Mouse (Mus musculus): ENCODE measurements around the gene Dennd6b. TPM values are rescaled to one million over a fixed set of nuclear protein-coding genes. Genes with fewer than 3 reads are reported as not detected.

Dennd6b gene
- total RNA-seq, 1 experiment from 2014 or later = 5.0 TPM

- no peak for DNase-seq
Measured at GRCm38 (mm10) chr15:89181561-89182270, 14.6 kb downstream of the Dennd6b start.

GRCm38 (mm10) chr15:89180571-89181229 is 15.6 kb downstream of the Dennd6b start, which contains the start of gene Plxnb2:
TSS of gene Plxnb2 (minus strand) at chr15:89180788.
- peak; percentile 90 for DNase-seq

GRCm38 (mm10) chr15:89180081-89180541 is 16.2 kb downstream of the Dennd6b start:
- peak; percentile 63 for DNase-seq

- DNase-seq = no peak
Measured at GRCm38 (mm10) chr15:89179630-89179964, 16.7 kb downstream of the Dennd6b start.

GRCm38 (mm10) chr15:89178954-89179629 is 17.2 kb downstream of the Dennd6b start:
- peak; percentile 92 for DNase-seq

- DNase-seq = peak; percentile 16
Measured at GRCm38 (mm10) chr15:89178260-89178860, 17.9 kb downstream of the Dennd6b start.

- DNase-seq = no peak
Measured at GRCm38 (mm10) chr15:89177576-89178259, 18.6 kb downstream of the Dennd6b start.

- peak; percentile 94 for DNase-seq
Measured at GRCm38 (mm10) chr15:89177121-89177520, 19.2 kb downstream of the Dennd6b start.

GRCm38 (mm10) chr15:89175411-89176155 is 20.7 kb downstream of the Dennd6b start:
- no peak for DNase-seq

- DNase-seq = no peak
Measured at GRCm38 (mm10) chr15:89174889-89175339, 21.4 kb downstream of the Dennd6b start.

GRCm38 (mm10) chr15:89173906-89174214 is 22.4 kb downstream of the Dennd6b start:
- peak; percentile 85 for DNase-seq

- DNase-seq = peak; percentile 59
Measured at GRCm38 (mm10) chr15:89173024-89173905, 23.0 kb downstream of the Dennd6b start.

GRCm38 (mm10) chr15:89172276-89172935 is 23.9 kb downstream of the Dennd6b start:
- no peak for DNase-seq

- no peak for DNase-seq
Measured at GRCm38 (mm10) chr15:89171526-89172051, 24.7 kb downstream of the Dennd6b start.

- DNase-seq = peak; percentile 48
Measured at GRCm38 (mm10) chr15:89170102-89170501, 26.2 kb downstream of the Dennd6b start.

GRCm38 (mm10) chr15:89169431-89169830 is 26.9 kb downstream of the Dennd6b start:
- DNase-seq = peak; percentile 90

- no peak for DNase-seq
Measured at GRCm38 (mm10) chr15:89168922-89169321, 27.4 kb downstream of the Dennd6b start.

GRCm38 (mm10) chr15:89165478-89165877 is 30.8 kb downstream of the Dennd6b start:
- DNase-seq = no peak

GRCm38 (mm10) chr15:89161397-89161796 is 34.9 kb downstream of the Dennd6b start:
- no peak for DNase-seq
